Mouse (Mus musculus) stomach, embryonic 16.5 days (tissue): Measurements from ENCODE around the gene Ugt2a1. TPM values are rescaled to one million over a fixed set of nuclear protein-coding genes. Genes with fewer than 3 reads are reported as not detected.
"Not testable (repeated sequence)": the region's sequence is repeated elsewhere in the genome, so short reads cannot be mapped to it uniquely, and the experiment has no call there.

ENCODE experiments used
- ATAC-seq: fragments of 200-750 bp; cut with Nextera tagmentation; 2 replicates; pipeline ENCODE4 v1.8.0; 2017; ENCODE audit warnings: moderate number of reproducible peaks, moderate TSS enrichment; ENCODE audit not compliant: insufficient read depth, low FRiP score
- H3K27ac ChIP-seq: fragments of 300-500 bp; sonication (generic); 2 replicates; pipeline ENCODE4 v1.5.1; 2014; ENCODE audit warnings: low read length
- H3K27me3 ChIP-seq: fragments of 300-500 bp; sonication (generic); 2 replicates; pipeline ENCODE4 v1.6.1; 2014; ENCODE audit warnings: low read length, control low read depth, mixed read lengths; ENCODE audit not compliant: control insufficient read depth, insufficient read depth
- H3K36me3 ChIP-seq: fragments of 300-500 bp; sonication (generic); 2 replicates; pipeline ENCODE4 v1.6.1; 2014; ENCODE audit warnings: low read length; ENCODE audit not compliant: control insufficient read depth, insufficient read depth
- H3K4me1 ChIP-seq: fragments of 300-500 bp; sonication (generic); 2 replicates; pipeline ENCODE4 v1.6.1; 2014; ENCODE audit warnings: low read length, control low read depth, mixed read lengths; ENCODE audit not compliant: control insufficient read depth, insufficient read depth
- H3K4me2 ChIP-seq: fragments of 300-500 bp; sonication (generic); 2 replicates; pipeline ENCODE4 v1.6.1; 2014; ENCODE audit warnings: low read depth, low read length, mixed read lengths
- H3K4me3 ChIP-seq: fragments of 300-500 bp; sonication (generic); replicated peaks from 2 replicates; pipeline ENCODE4 v1.5.1; 2014; ENCODE audit warnings: mild to moderate bottlenecking, low read length
- H3K9ac ChIP-seq: fragments of 300-500 bp; sonication (generic); 2 replicates; pipeline ENCODE4 v1.6.1; 2014; ENCODE audit warnings: low read length
- H3K9me3 ChIP-seq: fragments of 300-500 bp; sonication (generic); replicated peaks from 2 replicates; pipeline ENCODE4 v1.6.1; 2016; ENCODE audit warnings: low read length, control low read depth; ENCODE audit not compliant: control insufficient read depth
- WGBS: fragments of 180-500 bp; shearing (Covaris S2); extraction: QIAGEN DNeasy Blood & Tissue Kit; methylation state at CpG from one replicate; pipeline ENCODE4 v1.1.7; 2014; 5-methylcytosine and 5-hydroxymethylcytosine counted together
- polyA plus RNA-seq: library from polyadenylated mRNA; unstranded; fragments of >200 nt; fragmentation: Nextera tagmentation; extraction: Ambion mirVana; gene quantifications from 2 replicates; pipeline ENCODE4 v1.2.1, GENCODE M21; 2015

Gene Ugt2a1
- polyA plus RNA-seq: not detected in 2 replicates

GRCm38 (mm10) chr5:87490771-87491170 lies at the start of gene Ugt2a1:
TSS of gene Ugt2a1 (minus strand) at chr5:87490871.
- H3K9ac ChIP-seq: no peak within 1 kb of the TSS
- H3K27ac ChIP-seq: no peak within 1 kb of the TSS
- no peak within 1 kb of the TSS for H3K4me2 ChIP-seq
- no peaks in the 10 kb centered on the region for H3K9me3 ChIP-seq
- no peaks in the 10 kb centered on the region for H3K27me3 ChIP-seq
- no peaks in the 10 kb centered on the region for H3K36me3 ChIP-seq
- H3K4me3 ChIP-seq: no peak within 1 kb of the TSS
- WGBS: 81% methylated on average over 1 of the region's 1 CpGs
- H3K4me1 ChIP-seq: no peaks in the 10 kb centered on the region
- ATAC-seq: no peak

GRCm38 (mm10) chr5:87538111-87538510 lies 47.4 kb upstream of the Ugt2a1 start, which contains the start of gene Sult1b1:
TSS of gene Sult1b1 (minus strand) at chr5:87538195.
- no peak within 1 kb of the TSS for H3K27ac ChIP-seq

GRCm38 (mm10) chr5:87535994-87536644 lies 45.4 kb upstream of the Ugt2a1 start:
- Histone ChIP-seq H3K27ac (peak overlapping the region; percentile 47), H3K4me1 (no peaks in the 10 kb centered on the region), H3K9ac (no peak overlapping the region), H3K36me3 (no peaks in the 10 kb centered on the region), H3K4me2 (no peak overlapping the region), H3K27me3 (no peaks in the 10 kb centered on the region), H3K4me3 (no peak overlapping the region), H3K9me3 (no peaks in the 10 kb centered on the region)
- 53% methylated on average over 4 of the region's 4 CpGs for WGBS
- peak; percentile 93 for ATAC-seq

More at GRCm38 (mm10) chr5:87538111-87538510, 47.4 kb upstream of the Ugt2a1 start, which contains the start of gene Sult1b1:
- no peaks in the 10 kb centered on the region for H3K4me1 ChIP-seq
- H3K4me2 ChIP-seq: no peak within 1 kb of the TSS
- no peaks in the 10 kb centered on the region for H3K27me3 ChIP-seq
- no peaks in the 10 kb centered on the region for H3K9me3 ChIP-seq
- H3K9ac ChIP-seq: no peak within 1 kb of the TSS
- no peaks in the 10 kb centered on the region for H3K36me3 ChIP-seq
- no peak for ATAC-seq
- 81% methylated on average over 2 of the region's 2 CpGs for WGBS
- no peak within 1 kb of the TSS for H3K4me3 ChIP-seq

GRCm38 (mm10) chr5:87532288-87532687 lies 41.6 kb upstream of the Ugt2a1 start:
- 38% methylated on average over 2 of the region's 2 CpGs for WGBS

GRCm38 (mm10) chr5:87523561-87523960 lies 32.9 kb upstream of the Ugt2a1 start:
- not testable (repeated sequence) for H3K27ac ChIP-seq, H3K4me3 ChIP-seq, H3K36me3 ChIP-seq, H3K4me2 ChIP-seq, H3K27me3 ChIP-seq, H3K4me1 ChIP-seq, H3K9me3 ChIP-seq, H3K9ac ChIP-seq, ATAC-seq
- WGBS: 86% methylated on average over 2 of the region's 2 CpGs

More at GRCm38 (mm10) chr5:87532288-87532687, 41.6 kb upstream of the Ugt2a1 start:
- Histone ChIP-seq H3K27ac (peak overlapping the region; percentile 66; the same call in 1 of the 2 replicates), H3K9me3 (no peaks in the 10 kb centered on the region), H3K36me3 (no peaks in the 10 kb centered on the region), H3K27me3 (no peaks in the 10 kb centered on the region), H3K9ac (no peak overlapping the region), H3K4me2 (no peak overlapping the region), H3K4me3 (no peak overlapping the region), H3K4me1 (no peaks in the 10 kb centered on the region)
- ATAC-seq: peak; percentile 87; the same call in 1 of the 2 replicates

- no peaks in the 10 kb centered on the region for H3K4me1 ChIP-seq
- WGBS: 54% methylated on average over 4 of the region's 4 CpGs
These were observed 15.2 kb upstream of the Ugt2a1 start for GRCm38 (mm10) chr5:87505776-87506458.

GRCm38 (mm10) chr5:87502687-87503086 lies 12.0 kb upstream of the Ugt2a1 start:
- Histone ChIP-seq H3K4me3 (no peak overlapping the region), H3K27ac (no peak overlapping the region), H3K4me2 (no peak overlapping the region), H3K36me3 (no peaks in the 10 kb centered on the region), H3K27me3 (no peaks in the 10 kb centered on the region), H3K9ac (no peak overlapping the region), H3K4me1 (no peaks in the 10 kb centered on the region), H3K9me3 (no peaks in the 10 kb centered on the region)
- no peak for ATAC-seq
- WGBS: 64% methylated on average over 1 of the region's 1 CpGs

More at GRCm38 (mm10) chr5:87505776-87506458, 15.2 kb upstream of the Ugt2a1 start:
- Histone ChIP-seq H3K27ac (no peak overlapping the region), H3K36me3 (no peaks in the 10 kb centered on the region), H3K9ac (no peak overlapping the region), H3K4me2 (no peak overlapping the region), H3K27me3 (no peaks in the 10 kb centered on the region), H3K4me3 (no peak overlapping the region), H3K9me3 (no peaks in the 10 kb centered on the region)
- ATAC-seq: no peak

GRCm38 (mm10) chr5:87499341-87499740 lies 8.7 kb upstream of the Ugt2a1 start:
- no peaks in the 10 kb centered on the region for H3K36me3 ChIP-seq
- H3K9me3 ChIP-seq: no peaks in the 10 kb centered on the region
- no peaks in the 10 kb centered on the region for H3K27me3 ChIP-seq
- H3K4me1 ChIP-seq: no peaks in the 10 kb centered on the region
- H3K27ac ChIP-seq: no peak overlapping the region
- no peak overlapping the region for H3K9ac ChIP-seq
- no peak overlapping the region for H3K4me3 ChIP-seq
- no peak overlapping the region for H3K4me2 ChIP-seq
- ATAC-seq: no peak

- H3K9me3 ChIP-seq: no peaks in the 10 kb centered on the region
- H3K4me3 ChIP-seq: no peak overlapping the region
- H3K36me3 ChIP-seq: no peaks in the 10 kb centered on the region
- H3K27ac ChIP-seq: no peak overlapping the region
- H3K4me1 ChIP-seq: no peaks in the 10 kb centered on the region
- no peak overlapping the region for H3K4me2 ChIP-seq
- no peak overlapping the region for H3K9ac ChIP-seq
- no peaks in the 10 kb centered on the region for H3K27me3 ChIP-seq
- ATAC-seq: no peak
These were observed 8.3 kb upstream of the Ugt2a1 start for GRCm38 (mm10) chr5:87498936-87499335.
